Mouse (Mus musculus) retina, embryonic 14.5 days (tissue): ENCODE results near the gene Slc22a14.

ENCODE experiments used
- DNase-seq: peaks from one replicate; pipeline ENCODE4 v3.0.0-alpha.2; 2015; ENCODE audit warnings: low spot score

The Slc22a14 gene

GRCm38 (mm10) chr9:119203617-119204016 lies 161.7 kb downstream of the Slc22a14 start:
- DNase-seq, result no peak

- no peak for DNase-seq
These were observed 163.7 kb downstream of the Slc22a14 start for GRCm38 (mm10) chr9:119201653-119202052.

- peak; percentile 23 for DNase-seq
These were observed 166.0 kb downstream of the Slc22a14 start for GRCm38 (mm10) chr9:119199151-119199861.

DNA sequence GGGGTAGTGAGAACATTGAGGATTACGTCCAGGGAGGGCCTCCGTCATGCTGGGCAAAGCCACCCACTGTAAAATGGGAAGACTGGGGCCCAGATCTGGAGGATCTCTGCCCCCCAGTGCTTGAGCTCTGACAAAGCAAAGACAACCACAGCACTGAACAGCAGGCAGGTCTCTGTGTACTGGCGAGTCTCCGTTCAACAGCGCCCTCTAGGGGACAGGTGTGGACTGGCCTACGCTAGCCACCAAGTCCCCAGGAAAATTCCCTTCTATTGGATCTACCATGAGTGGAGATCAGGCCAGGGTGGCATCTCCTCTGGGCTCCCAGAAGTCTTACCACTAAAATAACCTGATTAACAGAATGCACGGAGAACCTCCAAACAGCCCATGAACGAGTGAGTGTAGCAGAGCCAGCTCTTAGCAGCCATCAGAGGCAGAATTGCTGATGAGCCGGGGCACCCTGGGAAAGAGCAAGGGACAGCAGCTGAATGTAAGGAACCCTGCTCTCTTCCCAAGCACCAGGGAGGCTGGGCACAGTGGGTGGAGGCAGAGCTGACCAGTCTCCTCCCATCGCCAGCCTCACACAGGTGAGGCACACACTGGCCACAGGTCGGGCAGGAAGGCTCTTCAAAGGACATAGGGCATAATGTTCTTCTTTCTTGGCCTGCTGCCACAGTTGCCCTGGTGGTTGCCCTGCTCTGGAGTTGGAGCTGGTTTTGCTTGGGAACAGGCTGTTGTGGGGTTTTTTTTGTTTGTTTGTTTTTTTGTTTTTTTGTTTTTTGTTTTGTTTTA lies 173.0 kb downstream of the Slc22a14 start:
- DNase-seq, result peak; percentile 38

GRCm38 (mm10) chr9:119181241-119181728 lies 184.1 kb downstream of the Slc22a14 start:
- no peak for DNase-seq

GRCm38 (mm10) chr9:119179292-119179691 lies 186.1 kb downstream of the Slc22a14 start:
- no peak for DNase-seq

DNA sequence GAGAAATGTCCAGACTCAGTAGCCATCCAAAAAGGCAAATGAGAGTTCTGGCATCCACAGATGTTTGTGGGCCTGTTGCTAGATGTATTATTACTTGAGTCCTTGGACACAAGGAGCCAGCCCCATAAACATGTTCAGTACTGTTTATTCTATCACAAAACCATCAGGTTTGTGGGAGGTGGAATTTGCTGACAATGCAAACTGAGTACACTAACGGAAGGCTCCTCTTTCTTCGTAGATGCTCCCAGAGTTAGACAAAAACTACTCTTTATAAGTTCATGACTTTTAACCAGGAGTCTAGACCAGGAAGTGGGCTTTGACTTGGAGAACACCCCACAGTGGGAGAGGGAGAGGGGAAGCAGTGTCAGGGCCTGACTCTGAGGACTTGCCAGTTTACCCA lies 197.7 kb downstream of the Slc22a14 start:
- no peak for DNase-seq

- DNase-seq, result no peak
These were observed 199.8 kb downstream of the Slc22a14 start for GRCm38 (mm10) chr9:119165548-119165947.

DNA sequence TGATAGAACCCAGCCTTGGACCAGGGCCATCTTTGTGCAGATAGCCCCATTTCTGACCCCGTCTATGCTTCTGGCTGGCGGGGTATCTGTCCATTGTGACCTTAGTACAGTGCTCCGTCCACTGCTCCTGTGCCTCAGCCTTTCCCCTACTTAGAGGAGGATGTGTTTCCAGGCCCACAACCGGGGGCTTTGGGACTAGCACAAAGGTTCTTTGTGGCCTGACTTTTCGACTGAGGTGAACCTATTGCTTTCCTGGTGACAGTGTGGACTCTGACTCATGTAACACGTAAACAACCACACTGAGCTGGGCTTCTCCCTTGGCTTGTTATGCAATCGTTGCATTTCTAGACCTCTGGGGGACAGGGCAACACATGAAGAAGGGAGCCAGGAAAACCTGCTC lies 200.6 kb downstream of the Slc22a14 start:
- DNase-seq, result no peak

DNA sequence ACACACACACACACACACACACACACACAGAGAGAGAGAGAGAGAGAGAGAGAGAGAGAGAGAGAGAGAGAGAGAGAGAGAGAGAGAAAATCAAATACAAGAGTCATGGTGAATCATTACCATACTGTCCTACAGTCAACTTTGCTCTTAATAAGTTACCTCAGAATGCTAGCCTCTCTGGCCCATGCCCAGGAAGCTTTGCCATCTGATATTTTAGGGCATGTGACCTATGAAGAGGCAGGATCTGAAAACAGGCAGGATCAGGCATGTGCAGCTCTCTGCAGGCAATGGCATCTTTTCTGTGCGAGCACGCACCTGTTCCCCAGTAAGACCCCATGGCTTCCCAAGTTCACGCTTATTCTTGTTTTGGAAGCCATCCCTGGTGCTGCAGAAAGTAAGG lies 204.7 kb downstream of the Slc22a14 start:
- no peak for DNase-seq

- DNase-seq, result no peak
These were observed 206.5 kb downstream of the Slc22a14 start, which contains the start of gene Gm47289 for GRCm38 (mm10) chr9:119158861-119159260. Gene Gm47289 (plus strand): TSS chr9:119159161.

GRCm38 (mm10) chr9:119156278-119157201 lies 208.8 kb downstream of the Slc22a14 start, which contains the start of gene Acaa1b:
Gene Acaa1b (minus strand): TSS chr9:119157093.
- peak; percentile 90 for DNase-seq

- DNase-seq, result no peak
These were observed 209.5 kb downstream of the Slc22a14 start for GRCm38 (mm10) chr9:119155826-119156225.

GRCm38 (mm10) chr9:119155416-119155815 lies 209.9 kb downstream of the Slc22a14 start:
- no peak for DNase-seq

DNA sequence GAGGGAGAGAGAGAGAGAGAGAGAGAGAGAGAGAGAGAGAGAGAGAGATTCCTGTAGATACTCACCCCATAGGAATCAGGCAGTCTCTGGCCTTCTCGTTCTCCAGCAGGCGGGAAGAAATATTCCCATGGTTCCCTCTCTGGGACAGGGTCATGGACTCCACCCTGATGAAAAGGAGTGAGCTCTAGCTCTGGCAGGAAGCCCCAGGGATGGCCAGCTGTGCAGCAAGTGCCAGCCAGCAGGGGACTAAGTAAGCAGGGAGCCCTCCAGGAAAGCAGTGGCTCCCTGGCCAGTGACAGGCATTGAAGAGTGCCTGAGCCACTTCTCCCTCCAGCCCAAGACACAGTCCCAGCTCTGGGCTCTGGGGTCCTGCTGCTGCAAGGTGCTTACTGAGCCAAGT lies 213.6 kb downstream of the Slc22a14 start:
- no peak for DNase-seq

- peak; percentile 62 for DNase-seq
These were observed 215.8 kb downstream of the Slc22a14 start for GRCm38 (mm10) chr9:119149601-119150000.

GRCm38 (mm10) chr9:119146098-119146770 lies 219.1 kb downstream of the Slc22a14 start:
- DNase-seq, result no peak

DNA sequence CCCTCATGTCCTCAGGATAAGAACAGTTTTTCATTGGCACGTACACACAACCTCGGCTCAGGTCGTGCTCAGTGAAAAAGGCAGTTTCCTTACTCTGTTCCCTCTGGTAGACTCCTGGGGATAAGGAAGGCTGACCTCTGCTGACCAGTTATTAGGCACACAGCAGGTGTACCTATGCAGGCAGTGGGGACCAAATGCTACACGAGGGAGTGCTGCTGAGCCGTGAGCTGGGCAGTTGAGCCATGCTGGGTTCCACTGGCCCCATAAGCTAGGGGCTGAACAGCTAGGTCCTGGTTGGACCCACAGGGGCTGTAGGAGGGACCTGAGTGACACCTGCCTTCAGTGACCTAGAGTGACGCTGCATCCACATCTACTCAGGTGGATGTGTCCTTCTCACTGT lies 219.7 kb downstream of the Slc22a14 start:
- DNase-seq, result no peak

- no peak for DNase-seq
These were observed 220.2 kb downstream of the Slc22a14 start for GRCm38 (mm10) chr9:119145137-119145536.

- DNase-seq, result no peak
These were observed 220.7 kb downstream of the Slc22a14 start for GRCm38 (mm10) chr9:119144696-119145095.

- no peak for DNase-seq
These were observed 222.0 kb downstream of the Slc22a14 start for GRCm38 (mm10) chr9:119143372-119143771.
